Mouse (Mus musculus): Measurements from ENCODE around the gene Dcst1. TPM values are rescaled to one million over a fixed set of nuclear protein-coding genes. Genes with fewer than 3 reads are reported as not detected.
A peak's percentile ranks its signal among the peaks of the same experiment; 100 is the strongest.

Gene Dcst1
- polyA plus RNA-seq, 1 experiment, result not detected

DNA sequence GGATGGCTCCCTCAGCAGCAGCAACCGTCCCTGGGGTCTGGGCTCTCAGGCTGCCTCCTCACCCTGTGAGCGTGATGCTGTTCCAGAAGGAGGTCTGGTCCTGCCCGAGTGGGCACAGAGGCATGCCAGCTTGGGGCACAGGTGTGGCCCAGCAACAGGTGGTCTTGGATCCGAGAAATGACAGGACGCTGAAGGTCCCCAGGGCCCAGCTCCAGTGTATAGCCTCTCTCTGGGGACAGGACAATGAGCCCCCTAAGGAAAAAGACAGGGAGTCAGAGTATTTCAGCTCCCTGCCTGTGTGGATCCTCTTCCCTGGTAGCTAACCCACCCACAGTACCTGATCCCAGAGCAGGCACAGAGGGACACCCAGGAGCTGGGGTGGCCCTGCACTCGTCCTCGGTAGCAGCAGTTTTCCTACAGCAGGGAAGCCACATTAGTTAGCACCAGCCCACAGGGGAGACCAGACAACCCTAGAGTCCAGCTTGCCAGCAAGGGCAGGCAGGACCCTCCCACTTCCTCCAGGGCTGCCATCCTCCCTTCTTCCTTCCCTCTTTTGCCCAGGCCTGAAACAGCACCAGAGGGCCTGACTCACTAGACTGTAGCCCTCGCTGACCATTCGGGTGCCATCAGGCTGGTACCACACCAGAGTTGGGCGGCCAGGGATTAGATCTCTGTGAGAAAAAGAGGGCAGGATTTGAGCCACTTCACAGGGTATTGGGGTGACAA lies 18.1 kb downstream of the Dcst1 start:
- TF ChIP-seq GATA1 (IDR thresholded peaks at IDR 0.05; ENCODE audit: low read length) (no peak), TAL1 (IDR thresholded peaks at IDR 0.05; ENCODE audit: low read length) (no peak)
- Histone ChIP-seq H3K9me3 (ENCODE audit: control insufficient read depth, low read length) (no peaks in the 10 kb centered on the region), H3K27me3 (ENCODE audit: control insufficient read depth) (peaks cover 50% of the 10 kb centered on the region), H3K4me3 (replicated peaks) (no peak overlapping the region), H3K36me3 (ENCODE audit: control insufficient read depth) (no peaks in the 10 kb centered on the region), H3K4me1 (ENCODE audit: control insufficient read depth) (peaks cover 15% of the 10 kb centered on the region)

GRCm38 (mm10) chr3:89343279-89343678 lies 21.8 kb downstream of the Dcst1 start:
- Histone ChIP-seq H3K9me3 (ENCODE audit: control insufficient read depth, low read length) (no peaks in the 10 kb centered on the region), H3K4me1 (ENCODE audit: control insufficient read depth) (peaks cover 4% of the 10 kb centered on the region; the same call in 1 of the 2 replicates), H3K4me3 (replicated peaks) (no peak overlapping the region), H3K27me3 (ENCODE audit: control insufficient read depth) (peaks cover 25% of the 10 kb centered on the region), H3K36me3 (ENCODE audit: control insufficient read depth) (no peaks in the 10 kb centered on the region)
- TF ChIP-seq TAL1 (IDR thresholded peaks at IDR 0.05; ENCODE audit: low read length) (no peak), GATA1 (IDR thresholded peaks at IDR 0.05; ENCODE audit: low read length) (no peak)

GRCm38 (mm10) chr3:89341794-89342193 lies 23.3 kb downstream of the Dcst1 start:
- H3K9me3 ChIP-seq (ENCODE audit: control insufficient read depth, low read length), result no peaks in the 10 kb centered on the region
- H3K4me1 ChIP-seq (ENCODE audit: control insufficient read depth), result peaks cover 11% of the 10 kb centered on the region
- H3K27me3 ChIP-seq (ENCODE audit: control insufficient read depth), result peaks cover 28% of the 10 kb centered on the region
- H3K36me3 ChIP-seq (ENCODE audit: control insufficient read depth), result no peaks in the 10 kb centered on the region
- no peak for TF ChIP-seq GATA1 (IDR thresholded peaks at IDR 0.05; ENCODE audit: low read length)
- TF ChIP-seq TAL1 (IDR thresholded peaks at IDR 0.05; ENCODE audit: low read length), result no peak
- no peak overlapping the region for H3K4me3 ChIP-seq (replicated peaks)

DNA sequence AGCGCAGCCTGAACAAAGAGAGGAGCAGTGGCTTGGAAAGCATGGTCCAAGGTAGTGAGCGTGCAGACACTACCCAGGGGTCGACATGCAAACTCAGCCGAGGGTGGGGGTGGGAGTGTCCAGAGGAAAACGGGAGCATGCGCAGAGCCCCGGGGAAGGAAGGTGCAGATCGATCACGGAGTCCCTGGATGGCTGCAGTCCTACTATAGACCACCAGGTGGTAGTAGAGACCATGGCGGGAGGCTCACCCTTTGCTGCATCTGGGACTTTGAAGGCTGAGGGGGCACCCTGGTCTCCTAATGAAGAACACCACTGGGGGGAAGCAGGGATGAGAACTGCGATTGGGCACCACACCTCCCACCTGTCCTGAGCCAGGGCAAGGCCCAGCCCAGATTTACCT lies 24.6 kb downstream of the Dcst1 start:
- H3K4me1 ChIP-seq (ENCODE audit: control insufficient read depth), result peaks cover 11% of the 10 kb centered on the region
- no peaks in the 10 kb centered on the region for H3K36me3 ChIP-seq (ENCODE audit: control insufficient read depth)
- peak overlapping the region; percentile 10 for H3K4me3 ChIP-seq (replicated peaks)
- H3K9me3 ChIP-seq (ENCODE audit: control insufficient read depth, low read length), result no peaks in the 10 kb centered on the region
- H3K27me3 ChIP-seq (ENCODE audit: control insufficient read depth), result peaks cover 33% of the 10 kb centered on the region
- TF ChIP-seq GATA1 (IDR thresholded peaks at IDR 0.05; ENCODE audit: low read length) (no peak), TAL1 (IDR thresholded peaks at IDR 0.05; ENCODE audit: low read length) (no peak)

- H3K9me3 ChIP-seq (ENCODE audit: control insufficient read depth, low read length), result no peaks in the 10 kb centered on the region
- peaks cover 38% of the 10 kb centered on the region for H3K27me3 ChIP-seq (ENCODE audit: control insufficient read depth)
- H3K4me3 ChIP-seq (replicated peaks), result no peak overlapping the region
- no peak for TF ChIP-seq GATA1 (IDR thresholded peaks at IDR 0.05; ENCODE audit: low read length)
- no peak for TF ChIP-seq TAL1 (IDR thresholded peaks at IDR 0.05; ENCODE audit: low read length)
- no peaks in the 10 kb centered on the region for H3K36me3 ChIP-seq (ENCODE audit: control insufficient read depth)
- H3K4me1 ChIP-seq (ENCODE audit: control insufficient read depth), result peaks cover 11% of the 10 kb centered on the region
Measured at GRCm38 (mm10) chr3:89339416-89339815, 25.6 kb downstream of the Dcst1 start.

- Histone ChIP-seq H3K36me3 (ENCODE audit: control insufficient read depth) (no peaks in the 10 kb centered on the region), H3K4me3 (replicated peaks) (peak within 1 kb of the TSS; percentile 57), H3K4me1 (ENCODE audit: control insufficient read depth) (peaks cover 11% of the 10 kb centered on the region), H3K9me3 (ENCODE audit: control insufficient read depth, low read length) (no peaks in the 10 kb centered on the region), H3K27me3 (ENCODE audit: control insufficient read depth) (peaks cover 42% of the 10 kb centered on the region)
- TF ChIP-seq TAL1 (IDR thresholded peaks at IDR 0.05; ENCODE audit: low read length), result no peak
- no peak for TF ChIP-seq GATA1 (IDR thresholded peaks at IDR 0.05; ENCODE audit: low read length)
Measured at GRCm38 (mm10) chr3:89337721-89338578, 27.1 kb downstream of the Dcst1 start, which contains the start of gene Efna4. Gene Efna4 (minus strand): TSS chr3:89338028.

GRCm38 (mm10) chr3:89337062-89337720 lies 27.9 kb downstream of the Dcst1 start:
- H3K4me3 ChIP-seq (replicated peaks), result peak overlapping the region; percentile 57
- H3K4me1 ChIP-seq (ENCODE audit: control insufficient read depth), result peaks cover 11% of the 10 kb centered on the region
- H3K27me3 ChIP-seq (ENCODE audit: control insufficient read depth), result peaks cover 42% of the 10 kb centered on the region
- H3K9me3 ChIP-seq (ENCODE audit: control insufficient read depth, low read length), result no peaks in the 10 kb centered on the region
- H3K36me3 ChIP-seq (ENCODE audit: control insufficient read depth), result no peaks in the 10 kb centered on the region
- TF ChIP-seq GATA1 (IDR thresholded peaks at IDR 0.05; ENCODE audit: low read length) (no peak), TAL1 (IDR thresholded peaks at IDR 0.05; ENCODE audit: low read length) (no peak)

- Histone ChIP-seq H3K36me3 (ENCODE audit: control insufficient read depth) (no peaks in the 10 kb centered on the region), H3K9me3 (ENCODE audit: control insufficient read depth, low read length) (no peaks in the 10 kb centered on the region), H3K27me3 (ENCODE audit: control insufficient read depth) (peaks cover 45% of the 10 kb centered on the region), H3K4me3 (replicated peaks) (no peak overlapping the region), H3K4me1 (ENCODE audit: control insufficient read depth) (peaks cover 11% of the 10 kb centered on the region)
- TF ChIP-seq TAL1 (IDR thresholded peaks at IDR 0.05; ENCODE audit: low read length) (no peak), GATA1 (IDR thresholded peaks at IDR 0.05; ENCODE audit: low read length) (no peak)
Measured at GRCm38 (mm10) chr3:89336529-89336928, 28.5 kb downstream of the Dcst1 start.

DNA sequence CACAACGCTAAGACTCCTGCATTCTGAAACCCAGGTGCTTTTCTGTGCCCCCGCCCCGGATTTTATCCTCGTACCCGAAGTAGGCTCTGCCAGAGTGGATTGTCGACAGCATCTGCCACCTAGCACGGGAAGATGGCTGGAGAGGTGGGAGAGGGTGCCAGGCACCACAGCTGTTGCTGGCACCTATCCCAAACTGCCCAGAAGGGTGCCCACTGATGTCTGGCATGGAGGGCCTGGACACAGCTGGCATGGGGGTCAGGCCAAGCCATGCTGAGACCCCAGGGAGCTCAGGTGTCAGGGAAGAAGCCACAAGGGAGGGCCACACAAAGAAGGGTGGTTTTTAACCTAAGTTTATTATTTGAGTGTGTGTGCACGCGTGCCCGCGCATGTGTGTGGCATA lies 32.0 kb downstream of the Dcst1 start:
- TF ChIP-seq GATA1 (IDR thresholded peaks at IDR 0.05; ENCODE audit: low read length), result no peak
- TF ChIP-seq TAL1 (IDR thresholded peaks at IDR 0.05; ENCODE audit: low read length), result no peak
- no peak overlapping the region for H3K4me3 ChIP-seq (replicated peaks)
- no peaks in the 10 kb centered on the region for H3K36me3 ChIP-seq (ENCODE audit: control insufficient read depth)
- H3K9me3 ChIP-seq (ENCODE audit: control insufficient read depth, low read length), result no peaks in the 10 kb centered on the region
- H3K27me3 ChIP-seq (ENCODE audit: control insufficient read depth), result peaks cover 59% of the 10 kb centered on the region
- peaks cover 9% of the 10 kb centered on the region for H3K4me1 ChIP-seq (ENCODE audit: control insufficient read depth)
